Mouse (Mus musculus): ENCODE results near the gene Car1.
"Not testable (repeated sequence)": the region's sequence is repeated elsewhere in the genome, so short reads cannot be mapped to it uniquely, and the experiment has no call there.

The Car1 gene

GRCm38 (mm10) chr3:14808211-14808610 is at the start of gene Car1:
Car1 (minus strand) TSS chr3:14808368.
- no peak for DNase-seq (ENCODE audit: low read depth, low spot score)

DNA sequence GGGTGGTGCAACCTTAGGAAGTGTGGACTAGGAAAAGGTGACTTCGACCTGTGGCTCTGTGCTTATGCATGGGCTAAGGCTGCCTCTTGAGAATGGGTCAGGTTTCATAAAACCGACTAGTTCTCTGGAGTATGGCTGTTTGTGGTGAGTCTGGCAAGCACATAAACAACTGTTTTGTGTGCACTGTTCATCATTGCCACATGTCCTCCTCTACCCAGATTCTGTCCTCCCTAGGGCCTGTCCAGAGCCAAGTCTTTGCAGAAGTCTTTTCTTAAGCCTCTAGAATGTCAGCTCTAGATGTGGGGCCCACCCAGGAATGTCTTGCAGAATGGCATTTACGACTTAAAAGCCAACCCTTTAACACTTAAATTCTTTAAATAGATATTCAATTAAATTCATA is 49.7 kb upstream of the Car1 start:
- no peak for DNase-seq (ENCODE audit: low read depth, low spot score)

DNA sequence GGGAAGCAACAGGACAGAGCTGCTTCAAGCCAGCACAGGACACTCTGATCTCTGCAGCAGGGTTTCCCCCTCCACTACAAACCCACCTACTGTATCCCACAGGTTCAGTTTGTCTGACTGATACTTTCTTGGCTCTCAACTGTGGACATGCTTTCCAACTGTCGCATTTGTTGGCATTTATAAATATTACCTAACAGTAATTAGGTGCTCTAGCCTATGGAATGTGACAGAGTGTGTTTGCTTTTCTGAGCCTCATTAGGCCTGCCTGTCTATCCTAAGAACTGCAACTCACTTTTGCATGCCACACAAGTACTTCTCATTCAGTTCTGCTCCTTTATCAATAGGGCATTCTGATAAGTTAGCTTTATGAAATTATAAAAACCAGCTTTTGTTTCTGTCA is 46.3 kb upstream of the Car1 start:
- DNase-seq (ENCODE audit: low read depth, low spot score), result no peak

DNA sequence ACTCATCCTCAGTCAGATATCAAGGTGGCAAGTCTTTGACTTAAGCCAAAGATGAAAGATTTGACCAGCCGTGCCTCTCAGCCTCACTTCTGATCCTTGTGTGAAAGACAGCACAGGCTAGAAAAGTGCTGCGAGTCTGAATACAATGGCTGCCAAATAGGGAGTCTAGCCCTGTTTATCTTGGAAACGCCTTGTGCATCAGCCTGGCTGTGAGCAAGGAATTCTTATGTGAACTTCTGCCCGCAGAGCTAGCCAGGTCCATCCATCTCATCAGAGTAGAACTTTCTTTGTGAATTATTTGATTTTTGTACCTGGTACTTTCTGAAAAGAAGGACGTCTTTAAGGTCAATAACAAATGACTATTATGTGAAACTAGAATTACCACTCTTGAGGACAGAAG is 45.8 kb upstream of the Car1 start:
- no peak for DNase-seq (ENCODE audit: low read depth, low spot score)

DNA sequence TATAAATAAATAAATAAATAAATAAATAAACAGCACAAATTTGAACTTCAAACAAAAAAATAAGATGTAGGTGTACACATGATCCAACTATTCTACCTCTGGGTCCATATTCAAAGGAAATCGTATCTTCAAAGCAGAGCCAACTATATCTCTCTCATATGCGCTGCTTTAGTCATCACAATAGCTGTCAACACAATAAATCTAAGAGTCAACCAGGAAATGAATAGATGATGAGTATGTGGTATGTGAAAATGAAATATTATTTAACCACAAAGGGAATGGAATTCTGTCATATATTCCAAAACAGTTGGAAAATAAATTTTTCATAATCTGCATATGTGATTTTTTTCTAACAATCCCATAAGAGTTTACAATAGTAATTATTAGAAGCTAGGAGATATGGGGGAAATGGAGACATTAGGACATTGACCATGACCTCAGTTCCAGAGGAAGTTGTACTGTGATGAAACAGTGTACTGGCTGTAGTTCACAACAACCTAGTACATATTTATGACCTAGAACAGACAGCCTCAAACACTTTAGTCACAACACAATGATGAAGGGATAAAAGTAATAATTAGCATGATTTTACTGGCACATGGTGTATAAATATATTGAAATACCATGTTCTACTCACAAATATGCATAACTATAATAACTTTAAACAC is 40.6 kb upstream of the Car1 start:
- DNase-seq (ENCODE audit: low read depth, low spot score), result no peak

DNA sequence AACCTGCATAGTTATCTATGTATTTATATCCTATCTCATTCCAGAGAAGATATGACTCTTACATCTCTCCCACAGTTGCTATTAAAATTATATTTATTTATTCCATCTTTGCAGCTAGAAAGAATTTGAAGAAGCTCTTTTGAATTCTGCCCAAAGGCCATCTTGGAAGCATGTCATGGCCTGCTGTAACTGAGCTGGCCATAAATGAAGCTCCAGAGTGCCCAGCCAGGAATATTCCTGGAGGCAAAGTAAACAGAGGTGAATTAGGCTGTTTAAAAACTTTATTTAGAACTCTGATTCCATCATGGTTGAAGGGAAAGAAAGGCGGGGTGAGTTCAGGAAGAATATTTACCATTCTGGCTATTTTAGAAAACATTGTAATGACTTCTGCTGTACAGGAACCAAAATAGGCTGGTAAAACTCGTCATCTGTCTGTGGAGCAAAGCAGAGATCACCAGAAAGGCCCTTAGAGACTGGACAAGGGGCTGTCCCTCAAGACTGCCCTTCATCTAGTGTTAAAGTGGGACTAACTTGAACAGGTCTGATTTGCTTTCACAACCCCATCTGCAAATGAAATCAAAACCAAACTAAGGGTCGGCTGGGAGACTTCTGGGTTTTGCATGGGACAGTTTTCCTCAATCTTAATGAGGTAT is 31.4 kb upstream of the Car1 start:
- DNase-seq (ENCODE audit: low read depth, low spot score), result no peak

GRCm38 (mm10) chr3:14838936-14839335 is 30.8 kb upstream of the Car1 start:
- DNase-seq (ENCODE audit: low read depth, low spot score), result no peak

GRCm38 (mm10) chr3:14832766-14833165 is 24.6 kb upstream of the Car1 start:
- no peak for DNase-seq (ENCODE audit: low read depth, low spot score)

DNA sequence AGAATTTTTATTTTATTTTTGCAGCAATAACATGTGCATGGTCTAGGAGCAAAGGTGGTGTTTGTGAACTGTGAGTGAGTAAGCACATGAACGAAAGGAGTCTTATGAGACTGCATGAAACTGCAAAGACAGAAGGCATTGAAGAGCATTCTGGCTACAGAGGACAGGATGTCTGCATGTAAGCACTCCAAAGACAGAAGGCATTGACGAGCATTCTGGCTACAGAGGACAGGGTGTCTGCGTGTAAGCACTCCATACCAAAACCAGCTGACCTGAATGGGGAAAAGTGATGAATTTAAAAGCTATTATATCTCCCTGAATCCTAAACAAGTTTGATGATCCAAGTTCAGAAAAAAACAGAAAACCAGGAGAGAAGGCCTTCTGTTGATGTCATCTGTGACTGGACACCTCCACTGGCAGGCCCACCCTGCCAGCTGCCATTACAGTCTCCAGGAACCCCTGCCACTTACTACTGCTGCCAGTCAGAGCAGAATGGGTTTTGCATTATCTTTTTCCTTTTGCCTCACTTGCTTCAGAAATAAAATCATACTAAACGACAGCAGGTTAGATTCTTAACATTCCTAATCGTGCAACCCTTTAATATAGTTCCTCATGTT is 23.2 kb upstream of the Car1 start:
- no peak for DNase-seq (ENCODE audit: low read depth, low spot score)

- DNase-seq (ENCODE audit: low read depth, low spot score), result no peak
Observed at GRCm38 (mm10) chr3:14828896-14829295, 20.7 kb upstream of the Car1 start.

DNA sequence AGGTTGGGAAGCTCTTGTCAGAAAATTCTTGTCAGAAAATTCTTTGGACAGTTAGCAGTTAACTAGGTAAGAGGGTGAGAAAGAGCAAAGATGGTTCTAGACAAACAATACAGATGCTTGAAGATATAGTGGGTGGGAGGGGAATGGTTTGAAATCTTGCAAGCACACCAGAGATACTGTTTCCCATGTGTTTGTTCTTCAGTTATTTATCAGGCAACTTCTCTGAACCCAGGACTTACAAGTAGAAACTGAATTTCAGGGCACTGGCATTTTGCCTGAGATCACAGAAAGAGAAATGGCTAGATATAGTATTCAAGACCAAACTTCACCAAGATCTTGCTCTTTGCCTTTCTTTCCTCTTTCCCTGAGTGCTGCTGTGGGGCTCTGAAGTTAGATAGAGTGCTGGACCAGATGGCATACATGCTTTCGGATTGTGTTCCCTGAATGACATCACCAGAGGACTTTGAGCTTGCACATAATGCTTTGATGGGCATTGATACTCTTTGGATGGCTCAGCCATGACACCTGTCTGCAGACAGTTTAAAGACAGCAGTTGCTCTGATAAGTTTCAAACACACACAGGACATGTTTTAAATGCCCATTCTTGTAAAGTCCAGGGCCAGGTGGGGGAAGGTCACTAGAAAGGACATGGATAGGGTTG is 11.8 kb upstream of the Car1 start:
- DNase-seq (ENCODE audit: low read depth, low spot score), result no peak

DNA sequence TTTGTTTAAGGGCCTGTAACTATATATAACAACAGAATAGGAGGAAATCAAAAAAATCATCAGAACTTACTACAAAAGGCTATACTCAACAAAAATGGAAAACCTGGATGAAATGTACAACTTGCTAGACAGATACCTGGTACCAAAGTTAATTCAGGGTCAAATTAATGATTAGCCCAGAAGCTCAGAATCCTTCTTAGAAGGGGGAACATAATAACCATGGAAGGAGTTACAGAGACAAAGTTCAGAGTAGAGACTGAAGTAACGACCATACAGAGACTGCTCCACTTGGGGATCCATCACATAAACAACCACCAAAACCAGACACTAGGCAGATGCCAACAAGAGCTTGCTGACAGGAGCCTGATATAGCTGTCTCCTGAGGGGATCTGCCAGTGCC is 7.2 kb upstream of the Car1 start:
- not testable (repeated sequence) for DNase-seq (ENCODE audit: low read depth, low spot score)

GRCm38 (mm10) chr3:14806702-14807101 is 1.5 kb downstream of the Car1 start:
- no peak for DNase-seq (ENCODE audit: low read depth, low spot score)

- no peak for DNase-seq (ENCODE audit: low read depth, low spot score)
Observed at GRCm38 (mm10) chr3:14805962-14806361, 2.2 kb downstream of the Car1 start.

- DNase-seq (ENCODE audit: low read depth, low spot score), result no peak
Observed at GRCm38 (mm10) chr3:14804906-14805305, 3.3 kb downstream of the Car1 start.

DNA sequence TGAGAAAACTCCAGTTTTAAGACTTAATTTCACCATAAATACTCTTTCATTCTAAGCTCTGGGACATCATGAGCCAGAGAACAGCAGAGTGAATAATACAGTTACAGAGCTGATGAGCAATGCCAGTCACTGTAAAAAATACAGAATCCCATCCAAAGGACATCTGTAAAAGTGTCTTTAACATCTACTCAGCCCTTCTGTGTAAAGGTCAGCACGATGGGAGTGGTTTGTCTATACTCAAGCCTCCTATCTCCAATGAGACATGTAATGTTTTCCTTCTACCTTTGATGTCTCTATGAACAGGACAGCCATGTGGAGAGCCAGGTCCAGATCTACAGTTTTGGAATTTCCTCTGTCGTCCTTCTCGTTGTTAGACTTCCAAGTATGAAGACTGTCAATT is 11.1 kb downstream of the Car1 start:
- DNase-seq (ENCODE audit: low read depth, low spot score), result no peak

DNA sequence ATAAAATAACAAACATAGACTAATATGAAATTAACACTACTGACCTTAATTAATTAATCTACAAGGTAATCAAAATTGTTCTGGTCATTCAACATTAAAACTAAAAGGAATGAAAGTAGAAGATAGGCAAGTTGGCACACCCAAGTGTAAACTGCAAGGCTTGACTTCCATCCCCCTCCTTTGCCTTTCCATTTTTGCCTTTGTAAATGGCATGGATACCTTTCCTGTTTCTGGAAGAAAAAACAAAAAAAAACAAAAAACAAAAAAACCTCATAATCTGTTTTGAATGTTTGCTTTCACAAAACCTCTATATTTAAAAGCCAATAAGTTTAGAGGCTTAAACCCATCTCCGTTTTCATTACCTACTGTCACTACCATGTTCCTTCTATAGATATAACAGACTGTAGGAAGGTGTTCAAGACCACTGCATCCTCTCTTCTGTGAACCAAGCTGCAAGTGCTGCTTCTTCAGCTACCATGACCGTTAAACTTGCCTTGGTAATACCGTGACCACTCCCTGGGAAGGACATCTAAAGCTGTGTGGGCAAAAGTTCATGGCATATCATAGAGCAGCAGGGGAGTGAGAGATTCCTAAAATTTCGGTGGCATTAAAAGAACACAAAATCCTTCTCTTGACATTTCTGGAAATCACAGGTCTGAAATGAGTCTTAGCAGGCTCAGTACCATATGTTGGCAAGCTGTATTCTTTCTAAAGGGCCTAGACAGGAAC is 12.7 kb downstream of the Car1 start:
- no peak for DNase-seq (ENCODE audit: low read depth, low spot score)

DNA sequence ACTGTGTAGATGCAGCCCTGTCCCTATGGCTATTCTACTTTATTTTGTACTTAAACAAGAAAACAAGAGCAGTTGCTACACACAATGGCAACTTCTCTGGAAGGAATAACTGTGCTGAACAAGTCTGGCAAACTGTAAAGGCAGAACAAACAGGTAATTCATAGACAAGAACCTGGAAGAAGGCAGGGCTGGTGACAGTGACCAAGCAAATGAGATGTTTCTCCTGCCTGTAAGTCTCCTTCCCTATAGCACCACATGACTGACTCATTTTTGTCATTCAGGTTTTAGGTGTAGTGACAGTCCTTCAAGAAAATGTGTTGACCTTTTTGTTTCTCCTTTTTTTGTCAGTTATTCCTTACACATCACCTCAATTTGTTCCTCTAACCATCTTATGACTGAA is 16.1 kb downstream of the Car1 start:
- DNase-seq (ENCODE audit: low read depth, low spot score), result no peak

GRCm38 (mm10) chr3:14787607-14788006 is 20.6 kb downstream of the Car1 start:
- no peak for DNase-seq (ENCODE audit: low read depth, low spot score)

DNA sequence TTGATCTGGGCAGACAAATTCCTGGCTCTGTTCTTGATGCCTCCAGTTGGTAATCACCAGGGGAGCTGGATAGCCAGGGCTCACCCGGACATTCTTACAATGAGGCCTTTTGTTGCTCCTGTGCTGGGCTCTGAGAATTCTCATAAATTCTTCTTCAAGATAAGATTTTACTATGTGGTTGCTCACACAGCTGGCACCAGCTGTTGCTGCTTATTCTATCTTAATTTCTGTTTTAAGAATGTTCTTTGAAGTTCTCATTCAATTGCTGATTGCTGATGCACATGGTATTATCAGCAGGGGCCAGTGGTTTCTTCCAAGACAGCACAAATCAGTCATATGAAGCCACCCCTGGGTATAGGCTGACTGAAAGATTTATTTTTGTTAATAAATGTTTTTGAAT is 21.0 kb downstream of the Car1 start:
- DNase-seq (ENCODE audit: low read depth, low spot score), result no peak

- DNase-seq (ENCODE audit: low read depth, low spot score), result no peak
Observed at GRCm38 (mm10) chr3:14786551-14787079, 21.6 kb downstream of the Car1 start.

DNA sequence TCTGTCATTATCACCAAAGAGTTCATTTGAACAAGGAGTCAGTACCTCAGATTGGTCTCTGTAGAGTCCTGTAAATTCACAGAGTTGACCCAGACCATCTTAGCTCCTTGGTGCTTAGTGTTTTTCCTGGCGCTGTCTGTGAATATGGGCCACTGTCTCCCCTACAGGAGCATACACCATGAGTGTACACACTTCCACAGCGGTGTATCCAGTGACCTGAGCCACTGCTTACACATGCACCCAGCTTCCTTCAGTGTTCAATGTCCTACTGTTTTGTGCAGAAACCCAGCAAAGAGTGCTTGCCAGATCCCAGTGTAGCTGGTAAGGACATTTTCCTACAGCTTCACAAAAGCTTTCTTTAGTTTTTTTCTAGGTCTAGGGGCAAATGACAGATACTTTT is 22.8 kb downstream of the Car1 start:
- DNase-seq (ENCODE audit: low read depth, low spot score), result no peak

Measured in forelimb bud, embryonic 11.5 days (tissue).